Mouse (Mus musculus) limb, embryonic 14.5 days (tissue): Measurements from ENCODE around the gene Thbs2. TPM values are rescaled to one million over a fixed set of nuclear protein-coding genes. Genes with fewer than 3 reads are reported as not detected.

Source experiments
- ATAC-seq: fragments of 200-750 bp; cut with Nextera tagmentation; 2 replicates; pipeline ENCODE4 v1.8.0; 2017; ENCODE audit warnings: low read depth, moderate number of reproducible peaks, moderate TSS enrichment; ENCODE audit not compliant: low FRiP score
- DNase-seq: peaks from one replicate; pipeline ENCODE4 v3.0.0-alpha.2; 2015; ENCODE audit warnings: low spot score
- H3K27ac ChIP-seq: fragments of 300-500 bp; sonication (generic); replicated peaks from 2 replicates; pipeline ENCODE4 v1.5.1; 2014; ENCODE audit warnings: low read depth, mild to moderate bottlenecking, low read length, moderate library complexity, mixed read lengths
- H3K27me3 ChIP-seq: fragments of 300-500 bp; sonication (generic); 2 replicates; pipeline ENCODE4 v1.6.1; 2014; ENCODE audit warnings: low read length, mixed read lengths; ENCODE audit not compliant: control insufficient read depth, insufficient read depth
- H3K36me3 ChIP-seq: fragments of 300-500 bp; sonication (generic); 2 replicates; pipeline ENCODE4 v1.6.1; 2014; ENCODE audit warnings: mild to moderate bottlenecking, low read length, moderate library complexity, mixed read lengths; ENCODE audit not compliant: control insufficient read depth, insufficient read depth
- H3K4me1 ChIP-seq: fragments of 300-500 bp; sonication (generic); 2 replicates; pipeline ENCODE4 v1.6.1; 2014; ENCODE audit warnings: antibody characterized with exemption, low read length, mixed read lengths; ENCODE audit not compliant: control insufficient read depth, insufficient read depth
- H3K4me2 ChIP-seq: fragments of 300-500 bp; sonication (generic); replicated peaks from 2 replicates; pipeline ENCODE4 v1.6.1; 2014; ENCODE audit warnings: low read depth, mild to moderate bottlenecking, low read length, moderate library complexity; ENCODE audit not compliant: severe bottlenecking
- H3K4me3 ChIP-seq: fragments of 300-500 bp; sonication (generic); replicated peaks from 2 replicates; pipeline ENCODE4 v1.5.1; 2014; ENCODE audit warnings: low read length
- H3K9ac ChIP-seq: fragments of 300-500 bp; sonication (generic); 2 replicates; pipeline ENCODE4 v1.6.1; 2014; ENCODE audit warnings: mild to moderate bottlenecking, low read depth, low read length, moderate library complexity; ENCODE audit not compliant: severe bottlenecking
- H3K9me3 ChIP-seq: fragments of 300-500 bp; sonication (generic); 2 replicates; pipeline ENCODE4 v1.6.1; 2016; ENCODE audit warnings: low read length; ENCODE audit not compliant: control insufficient read depth
- POLR2A ChIP-seq: fragments of 200-500 bp; IDR thresholded peaks from 2 replicates; pipeline ENCODE4 v1.8.0; 2012; ENCODE audit warnings: inconsistent platforms, mild to moderate bottlenecking, moderate library complexity, borderline replicate concordance; ENCODE audit not compliant: insufficient read depth, insufficient read length; ENCODE audit errors: extremely low read depth
- WGBS: fragments of 180-500 bp; shearing (Covaris S2); extraction: QIAGEN DNeasy Blood & Tissue Kit; methylation state at CpG from one replicate; pipeline ENCODE4 v1.1.7; 2014; 5-methylcytosine and 5-hydroxymethylcytosine counted together
- polyA plus RNA-seq, 2 experiments: library from polyadenylated mRNA; depleted of rRNA in 1 of 2; stranded (reverse) in 1 of 2; unstranded in 1 of 2; fragments of >200 nt; fragmentation: Nextera tagmentation in 1 of 2; extraction: Ambion mirVana in 1 of 2; gene quantifications; 2 replicates each; pipeline versions ENCODE4 v1.2.1 to v1.2.3; 2012 to 2014

The Thbs2 gene
- polyA plus RNA-seq, 2 experiments, result 78.6 to 92.6 TPM

DNA sequence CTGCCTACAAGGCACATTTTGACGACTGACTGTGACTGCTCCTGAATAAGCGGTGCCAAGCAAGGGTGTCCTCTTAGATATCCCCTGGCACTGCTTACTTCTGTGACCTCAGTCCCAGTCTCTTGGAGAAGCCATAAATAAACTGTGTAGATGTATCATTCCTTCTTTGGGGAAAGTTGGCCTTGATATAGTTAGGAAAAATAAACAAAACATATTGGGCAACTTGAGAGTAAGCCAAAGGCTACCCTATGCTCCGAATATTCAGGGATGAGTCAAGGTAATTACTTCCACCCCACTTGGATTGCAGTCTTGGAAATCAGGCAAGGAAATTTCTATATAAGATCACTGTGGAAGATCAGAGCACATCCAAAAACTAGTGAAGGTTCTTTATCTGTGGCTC, 74.0 kb downstream of the Thbs2 start:
- Histone ChIP-seq H3K9ac (no peak overlapping the region), H3K4me1 (no peaks in the 10 kb centered on the region), H3K4me3 (no peak overlapping the region), H3K27me3 (no peaks in the 10 kb centered on the region), H3K9me3 (no peaks in the 10 kb centered on the region), H3K27ac (no peak overlapping the region), H3K36me3 (no peaks in the 10 kb centered on the region), H3K4me2 (no peak overlapping the region)
- no peak for TF ChIP-seq POLR2A
- no peak for ATAC-seq
- no peak for DNase-seq
- WGBS, result 88% methylated on average over 3 of the region's 3 CpGs

GRCm38 (mm10) chr17:14619038-14619437, 75.0 kb downstream of the Thbs2 start:
- no peak overlapping the region for H3K27ac ChIP-seq
- no peaks in the 10 kb centered on the region for H3K4me1 ChIP-seq
- ATAC-seq (no peak), DNase-seq (peak; percentile 36)
- H3K36me3 ChIP-seq, result no peaks in the 10 kb centered on the region
- TF ChIP-seq POLR2A, result no peak
- H3K9me3 ChIP-seq, result no peaks in the 10 kb centered on the region
- 54% methylated on average over 4 of the region's 4 CpGs for WGBS
- no peak overlapping the region for H3K4me3 ChIP-seq
- no peaks in the 10 kb centered on the region for H3K27me3 ChIP-seq
- H3K4me2 ChIP-seq, result no peak overlapping the region
- no peak overlapping the region for H3K9ac ChIP-seq

Other genes with a start within 250 kb of the Thbs2 start
- 1.9 and 3.0 TPM in 2 replicates for gene Wdr27, start 248.9 kb upstream of the Thbs2 start, polyA plus RNA-seq (2012; rRNA removed)
- 6.0 and 7.6 TPM in 2 replicates for gene Wdr27, start 248.9 kb upstream of the Thbs2 start, polyA plus RNA-seq (2014; fragmentation: Nextera tagmentation; extraction: Ambion mirVana)
- 26.2 and 28.3 TPM in 2 replicates for gene 1600012H06Rik, start 248.9 kb upstream of the Thbs2 start, polyA plus RNA-seq (2012; rRNA removed)
- gene 1600012H06Rik, start 248.9 kb upstream of the Thbs2 start, polyA plus RNA-seq (2014; fragmentation: Nextera tagmentation; extraction: Ambion mirVana), result 37.5 and 39.7 TPM in 2 replicates